Mouse (Mus musculus) CH12.LX (cell line): ENCODE measurements around the gene Tmc5. TPM values are rescaled to one million over a fixed set of nuclear protein-coding genes. Genes with fewer than 3 reads are reported as not detected.

Experiments used
- DNase-seq: peaks from one replicate; pipeline ENCODE4 v3.0.0-alpha.2; 2013; ENCODE audit errors: extremely low read depth
- H3K27ac ChIP-seq: 2 replicates; pipeline ENCODE4 v1.5.1; 2012; ENCODE audit warnings: low read depth, mild to moderate bottlenecking, control low read depth, moderate library complexity; ENCODE audit not compliant: insufficient read depth
- H3K27me3 ChIP-seq: replicated peaks from 2 replicates; pipeline ENCODE3; 2012; ENCODE audit warnings: inconsistent platforms
- H3K36me3 ChIP-seq, 2 experiments: replicated peaks in 1 of 2; 2 replicates each; pipeline versions ENCODE3 to v1.6.1; 2012; ENCODE audit warnings: inconsistent platforms in 1 of 2, low read length in 1 of 2, mild to moderate bottlenecking in 1 of 2, mixed read lengths in 1 of 2, moderate library complexity in 1 of 2; ENCODE audit not compliant: control insufficient read depth in 1 of 2, insufficient read depth in 1 of 2
- H3K4me1 ChIP-seq, 2 experiments: 2 replicates each; pipeline ENCODE4 v1.6.1; 2012; ENCODE audit warnings: inconsistent platforms in 1 of 2, moderate library complexity in 1 of 2; ENCODE audit not compliant: insufficient read depth in 2 of 2, control insufficient read depth in 1 of 2
- H3K4me2 ChIP-seq: 2 replicates; pipeline ENCODE4 v1.6.1; 2012; ENCODE audit warnings: low read depth, mild to moderate bottlenecking, control low read depth; ENCODE audit not compliant: poor library complexity, insufficient read depth, severe bottlenecking
- H3K4me3 ChIP-seq, 3 experiments: fragments of 150-350 bp in 1 of 3; sonication (generic) in 1 of 3; replicated peaks in 1 of 3; 2 replicates each; pipeline versions ENCODE3 to v1.5.1; 2011 to 2012; ENCODE audit warnings: low read depth in 2 of 3, low read length in 2 of 3, mild to moderate bottlenecking in 2 of 3, moderate library complexity in 2 of 3, control low read depth in 1 of 3, improper control_type of control experiment in 1 of 3, inconsistent platforms in 1 of 3, mixed read lengths in 1 of 3; ENCODE audit not compliant: poor library complexity in 1 of 3
- H3K79me2 ChIP-seq: replicated peaks from 2 replicates; pipeline ENCODE4 v1.6.1; 2012; ENCODE audit warnings: mild to moderate bottlenecking, moderate library complexity; ENCODE audit not compliant: control insufficient read depth, poor library complexity, insufficient read depth, severe bottlenecking; ENCODE audit errors: extremely low read depth
- H3K9ac ChIP-seq: 2 replicates; pipeline ENCODE4 v1.6.1; 2012; ENCODE audit warnings: low read depth, mild to moderate bottlenecking, control low read depth, moderate library complexity; ENCODE audit not compliant: insufficient read depth
- H3K9me3 ChIP-seq: replicated peaks from 2 replicates; pipeline ENCODE3; 2012; ENCODE audit warnings: low read length, inconsistent platforms, mixed read lengths
- CHD1 ChIP-seq: IDR thresholded peaks from 2 replicates; pipeline ENCODE4 v1.6.1; 2012; ENCODE audit warnings: low read depth, low read length, improper control_type of control experiment, inconsistent platforms
- CTCF ChIP-seq, 2 experiments: IDR thresholded peaks in 1 of 2; conservative IDR thresholded peaks in 1 of 2; 2 replicates each; pipeline ENCODE4 v1.5.1; 2011 to 2012; ENCODE audit warnings: low read depth in 2 of 2, low read length in 2 of 2, improper control_type of control experiment in 1 of 2, inconsistent platforms in 1 of 2, mild to moderate bottlenecking in 1 of 2, moderate library complexity in 1 of 2
- E2F4 ChIP-seq: IDR thresholded peaks from 2 replicates; pipeline ENCODE4 v1.6.1; 2011; ENCODE audit warnings: low read depth, low read length, improper control_type of control experiment; ENCODE audit not compliant: insufficient replicate concordance
- ELF1 ChIP-seq: IDR thresholded peaks from 2 replicates; pipeline ENCODE4 v1.6.1; 2014; ENCODE audit warnings: low read depth, mild to moderate bottlenecking, inconsistent platforms, low read length, improper control_type of control experiment
- EP300 ChIP-seq: IDR thresholded peaks from 2 replicates; pipeline ENCODE4 v1.6.1; 2011; ENCODE audit warnings: low read length, improper control_type of control experiment
- ETS1 ChIP-seq: conservative IDR thresholded peaks from 2 replicates; pipeline ENCODE4 v1.6.1; 2012; ENCODE audit warnings: low read depth, mild to moderate bottlenecking, inconsistent platforms, low read length, improper control_type of control experiment, moderate library complexity
- HCFC1 ChIP-seq: IDR thresholded peaks from 2 replicates; pipeline ENCODE4 v1.6.1; 2012; ENCODE audit warnings: low read depth, mild to moderate bottlenecking, inconsistent platforms, low read length, improper control_type of control experiment
- JUND ChIP-seq: conservative IDR thresholded peaks from 2 replicates; pipeline ENCODE4 v1.6.1; 2011; ENCODE audit warnings: low read depth, low read length, improper control_type of control experiment
- MAFK ChIP-seq: IDR thresholded peaks from 2 replicates; pipeline ENCODE4 v1.6.1; 2011; ENCODE audit warnings: low read length, improper control_type of control experiment; ENCODE audit not compliant: insufficient replicate concordance
- MAZ ChIP-seq: IDR thresholded peaks from 2 replicates; pipeline ENCODE4 v1.6.1; 2012; ENCODE audit warnings: low read depth, mild to moderate bottlenecking, inconsistent platforms, low read length, improper control_type of control experiment, moderate library complexity
- MXI1 ChIP-seq: IDR thresholded peaks from 2 replicates; pipeline ENCODE4 v1.6.1; 2011; ENCODE audit warnings: mild to moderate bottlenecking, low read depth, low read length, improper control_type of control experiment
- NRF1 ChIP-seq: IDR thresholded peaks from 2 replicates; pipeline ENCODE4 v1.6.1; 2014; ENCODE audit warnings: low read depth, mild to moderate bottlenecking, inconsistent platforms, low read length, improper control_type of control experiment, moderate library complexity
- POLR2A ChIP-seq: IDR thresholded peaks from 2 replicates; pipeline ENCODE4 v1.6.1; 2011; ENCODE audit warnings: low read depth, mild to moderate bottlenecking, improper control_type of control experiment, low read length
- RAD21 ChIP-seq: IDR thresholded peaks from 2 replicates; pipeline ENCODE4 v1.6.1; 2011; ENCODE audit warnings: low read depth, mild to moderate bottlenecking, low read length, improper control_type of control experiment, moderate library complexity
- SMC3 ChIP-seq: IDR thresholded peaks from 2 replicates; pipeline ENCODE4 v1.6.1; 2011; ENCODE audit warnings: low read depth, low read length, improper control_type of control experiment
- TCF12 ChIP-seq: IDR thresholded peaks from 2 replicates; pipeline ENCODE4 v1.6.1; 2014; ENCODE audit warnings: low read depth, mild to moderate bottlenecking, inconsistent platforms, low read length, improper control_type of control experiment
- USF1 ChIP-seq: IDR thresholded peaks from 2 replicates; pipeline ENCODE4 v1.6.1; 2014; ENCODE audit warnings: low read depth, mild to moderate bottlenecking, inconsistent platforms, low read length, improper control_type of control experiment
- USF2 ChIP-seq: conservative IDR thresholded peaks from 2 replicates; pipeline ENCODE4 v1.6.1; 2011; ENCODE audit warnings: low read depth, low read length, improper control_type of control experiment
- ZMIZ1 ChIP-seq: IDR thresholded peaks from 2 replicates; pipeline ENCODE4 v1.6.1; 2012; ENCODE audit warnings: low read depth, mild to moderate bottlenecking, inconsistent platforms, low read length, improper control_type of control experiment
- dilution Hi-C: fragments of 300-500 bp; cut with MboI; formaldehyde crosslinking; loops from 2 replicates; pipeline ENCODE4 v1.14.3; 2020; ENCODE audit warnings: low sequenced_read_pairs; ENCODE audit not compliant: extremely low pct_unique_long_range_greater_than_20kb, extremely low pct_ligation_motif_present
- in situ Hi-C: fragments of 300-500 bp; cut with MboI; formaldehyde crosslinking; loops from 3 replicates; pipeline ENCODE4 v1.14.3; 2019; ENCODE audit warnings: low sequenced_read_pairs, low pct_ligation_motif_present, low pct_unique_long_range_greater_than_20kb, mixed read lengths
- polyA plus RNA-seq: library from polyadenylated mRNA; unstranded; fragments of >175 nt; gene quantifications from 2 replicates; pipeline ENCODE4 v1.2.1, GENCODE M21; 2012; ENCODE audit warnings: low read depth; ENCODE audit not compliant: insufficient read length
- total RNA-seq, 2 experiments: library from RNA; depleted of rRNA; stranded (reverse); fragments of 300-350 nt in 1 of 2; fragments of >200 nt in 1 of 2; gene quantifications; 2 replicates each; pipeline ENCODE4 v1.2.3; 2012 to 2014

Gene Tmc5
- total and polyA plus RNA-seq, 3 experiments, result not detected

GRCm38 (mm10) chr7:118579938-118580337, 17.2 kb upstream of the Tmc5 start:
- no peak for DNase-seq

GRCm38 (mm10) chr7:118583821-118584220, 13.3 kb upstream of the Tmc5 start:
- dilution Hi-C loops, result no loop called here
- H3K4me2 ChIP-seq, result no peak overlapping the region
- TF ChIP-seq CTCF (conservative IDR thresholded peaks at IDR 0.05 in 1 of 2, IDR thresholded peaks at IDR 0.05 in 1 of 2; ENCODE audit: low read depth in 2 of 2, low read length in 2 of 2), result no peak
- no peak for TF ChIP-seq MAFK
- TF ChIP-seq SMC3, result no peak
- no peak for TF ChIP-seq E2F4
- no peak for TF ChIP-seq RAD21
- no peak for TF ChIP-seq ZMIZ1
- TF ChIP-seq JUND, result no peak
- no peak for TF ChIP-seq ETS1
- TF ChIP-seq CHD1, result no peak
- no peak for TF ChIP-seq NRF1
- no peak for TF ChIP-seq ELF1
- TF ChIP-seq USF1, result no peak
- TF ChIP-seq, all 38 proteins: peak for 0
- no peaks in the 10 kb centered on the region for H3K36me3 ChIP-seq
- H3K9ac ChIP-seq, result no peak overlapping the region
- H3K27ac ChIP-seq, result no peak overlapping the region
- H3K79me2 ChIP-seq, result no peaks in the 10 kb centered on the region
- peaks cover 0 to 2% of the 10 kb centered on the region in 2 experiments; a peak in 2 of 4 replicates for H3K4me1 ChIP-seq
- H3K4me3 ChIP-seq, result no peak overlapping the region
- peaks cover 27% of the 10 kb centered on the region for H3K27me3 ChIP-seq
- peaks cover 26% of the 10 kb centered on the region for H3K9me3 ChIP-seq
- in situ Hi-C loops, result no loop called here
- DNase-seq, result no peak

More at GRCm38 (mm10) chr7:118579938-118580337, 17.2 kb upstream of the Tmc5 start:
- no peak for TF ChIP-seq MXI1
- TF ChIP-seq MAZ, result no peak
- TF ChIP-seq CHD1, result no peak
- TF ChIP-seq TCF12, result no peak
- no peak for TF ChIP-seq POLR2A
- TF ChIP-seq HCFC1, result no peak
- TF ChIP-seq EP300, result no peak
- no peak for TF ChIP-seq E2F4
- no peak for TF ChIP-seq CTCF (conservative IDR thresholded peaks at IDR 0.05 in 1 of 2, IDR thresholded peaks at IDR 0.05 in 1 of 2; ENCODE audit: low read depth in 2 of 2, low read length in 2 of 2)
- TF ChIP-seq SMC3, result no peak
- TF ChIP-seq USF1, result no peak
- TF ChIP-seq USF2, result no peak
- in situ Hi-C loops (no loop called here), dilution Hi-C loops (no loop called here)
- H3K36me3 ChIP-seq, result no peaks in the 10 kb centered on the region
- peaks cover 11% of the 10 kb centered on the region for H3K9me3 ChIP-seq
- peaks cover 13% of the 10 kb centered on the region for H3K27me3 ChIP-seq
- no peak overlapping the region for H3K9ac ChIP-seq
- H3K79me2 ChIP-seq, result no peaks in the 10 kb centered on the region
- H3K4me3 ChIP-seq, result no peak overlapping the region
- H3K27ac ChIP-seq, result no peak overlapping the region
- peaks cover 0 to 27% of the 10 kb centered on the region in 2 experiments; a peak in 3 of 4 replicates for H3K4me1 ChIP-seq
- H3K4me2 ChIP-seq, result no peak overlapping the region
